Mouse (Mus musculus): ENCODE data around the gene Gm14419.
"Not testable (repeated sequence)": the region's sequence is repeated elsewhere in the genome, so short reads cannot be mapped to it uniquely, and the experiment has no call there.

GRCm38 (mm10) chr2:177000656-177001055 lies at the start of gene Gm14419:
- not testable (repeated sequence) for TF ChIP-seq CTCF (IDR thresholded peaks at IDR 0.05; ENCODE audit: borderline replicate concordance, control insufficient read depth, extremely low read depth, insufficient read depth, low read length, poor library complexity); POLR2A (IDR thresholded peaks at IDR 0.05; ENCODE audit: control insufficient read depth, extremely low read depth, insufficient read depth, low read length, poor library complexity)

Measured in thymus, adult 2 months (tissue).